ENCODE assay signal across 17 mouse cellular contexts in the genomic region with DNA sequence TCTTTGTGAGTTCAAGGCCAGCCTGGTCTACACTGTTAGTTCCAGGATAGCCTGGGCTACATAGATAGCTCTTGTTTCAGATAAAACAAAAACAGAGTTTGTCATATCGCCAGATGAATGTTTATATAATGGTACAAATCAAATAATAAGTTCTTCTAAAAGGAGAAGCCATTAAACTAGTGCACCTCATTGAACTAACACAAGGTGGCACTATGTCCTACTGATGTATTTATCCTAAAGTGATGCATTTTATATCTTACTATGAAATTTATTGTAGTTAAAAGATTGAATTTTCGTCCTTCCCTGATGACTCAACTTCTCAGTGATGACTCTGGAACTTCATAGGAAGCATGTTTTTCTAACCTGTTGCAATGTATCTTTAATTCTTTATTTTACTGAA. TPM values are rescaled to one million over a fixed set of nuclear protein-coding genes. Genes with fewer than 3 reads are reported as not detected.
DNase-seq lines count a peak whose midpoint lies in the region; ATAC-seq and TF ChIP-seq lines count a peak whose summit lies in the region.
"Had no signal": no experiment of that assay in that cellular context is flagged by ENCODE, and none has a peak within 500 bp of the region (broad histone marks: within the 10 kb centered on the region; RNA-seq: fewer than 3 reads in every experiment).

No protein-coding gene starts in this region.

- H3K9ac ChIP-seq in heart, postnatal 0 days (replicated peaks; ENCODE audit: low read depth, low read length) = no peak overlapping the region
- no peak overlapping the region for H3K9ac ChIP-seq in lung, embryonic 14.5 days
- H3K9ac ChIP-seq: embryonic facial prominence, embryonic 12.5 days; liver, embryonic 12.5 days; midbrain, embryonic 13.5 days; neural tube, embryonic 15.5 days had no signal

- H3K4me1 ChIP-seq in heart, postnatal 0 days (ENCODE audit: control insufficient read depth, insufficient read depth) = no peaks in the 10 kb centered on the region
- no peaks in the 10 kb centered on the region for H3K4me1 ChIP-seq in heart, embryonic 10.5 days
- no peaks in the 10 kb centered on the region for H3K4me1 ChIP-seq in lung, embryonic 14.5 days (ENCODE audit: insufficient read depth)
- no peaks in the 10 kb centered on the region for H3K4me1 ChIP-seq in E14TG2a.4 (replicated peaks; ENCODE audit: low read depth, low read length)
- H3K4me1 ChIP-seq: embryonic facial prominence, embryonic 12.5 days; liver, embryonic 12.5 days; midbrain, embryonic 13.5 days; neural tube, embryonic 15.5 days had no signal

- no peak for DNase-seq in heart, postnatal 0 days (ENCODE audit: low spot score)
- DNase-seq in heart, embryonic 10.5 days (ENCODE audit: low spot score) = no peak
- DNase-seq in lung, embryonic 14.5 days = peak; percentile 17
- DNase-seq in lung, postnatal 4 days = no peak
- peak; percentile 50 for DNase-seq in brain, adult 2 months (ENCODE audit: low read depth, low spot score)
- DNase-seq in right cerebral cortex, postnatal 14 days = no peak
- DNase-seq: cerebellum, adult 9-10 months; kidney, adult 2 months; kidney, postnatal 25 days; right cerebral cortex, postnatal 4 days had no signal

- no peaks in the 10 kb centered on the region for H3K9me3 ChIP-seq in heart, postnatal 0 days (replicated peaks; ENCODE audit: control insufficient read depth, low read length)
- no peaks in the 10 kb centered on the region for H3K9me3 ChIP-seq in heart, embryonic 10.5 days
- H3K9me3 ChIP-seq in lung, embryonic 14.5 days (ENCODE audit: low read depth, low read length) = no peaks in the 10 kb centered on the region
- no peaks in the 10 kb centered on the region for H3K9me3 ChIP-seq in E14TG2a.4 (ENCODE audit: low read length)
- H3K9me3 ChIP-seq: embryonic facial prominence, embryonic 12.5 days; liver, embryonic 12.5 days; midbrain, embryonic 13.5 days; neural tube, embryonic 15.5 days had no signal

- no peak overlapping the region for H3K4me2 ChIP-seq in heart, postnatal 0 days (ENCODE audit: low read depth, low read length)
- H3K4me2 ChIP-seq in lung, embryonic 14.5 days = no peak overlapping the region
- H3K4me2 ChIP-seq: embryonic facial prominence, embryonic 12.5 days; liver, embryonic 12.5 days; midbrain, embryonic 13.5 days; neural tube, embryonic 15.5 days had no signal

- H3K36me3 ChIP-seq in heart, postnatal 0 days (replicated peaks; ENCODE audit: control insufficient read depth, insufficient read depth, low read length) = peaks cover 79% of the 10 kb centered on the region
- peaks cover 88% of the 10 kb centered on the region for H3K36me3 ChIP-seq in heart, embryonic 10.5 days
- peaks cover 87% of the 10 kb centered on the region for H3K36me3 ChIP-seq in lung, embryonic 14.5 days (ENCODE audit: insufficient read depth)
- peaks cover 97% of the 10 kb centered on the region for H3K36me3 ChIP-seq in E14TG2a.4 (ENCODE audit: insufficient read depth, low read length)

- no peak overlapping the region for H3K4me3 ChIP-seq in heart, postnatal 0 days (ENCODE audit: low read depth, low read length)
- no peak overlapping the region for H3K4me3 ChIP-seq in heart, embryonic 10.5 days
- no peak overlapping the region for H3K4me3 ChIP-seq in lung, embryonic 14.5 days (ENCODE audit: low read depth, low read length)
- H3K4me3 ChIP-seq in E14TG2a.4 (replicated peaks; ENCODE audit: low read length) = no peak overlapping the region
- H3K4me3 ChIP-seq: embryonic facial prominence, embryonic 12.5 days; erythroblast, embryonic 14.5 days; liver, embryonic 12.5 days; midbrain, embryonic 13.5 days; neural tube, embryonic 15.5 days had no signal

- TF ChIP-seq CTCF in heart, postnatal 0 days (IDR thresholded peaks at IDR 0.05; ENCODE audit: low read depth) = peak; percentile 23; the same call in 1 of the 2 replicates
- peak; percentile 8; the same call in 1 of the 2 replicates for TF ChIP-seq CTCF in lung, embryonic 14.5 days (IDR thresholded peaks at IDR 0.05; ENCODE audit: low read depth)
- TF ChIP-seq CTCF in E14TG2a.4 (conservative IDR thresholded peaks at IDR 0.05; ENCODE audit: low read length) = peak; percentile 10; the same call in 1 of the 2 replicates

- H3K27ac ChIP-seq in heart, postnatal 0 days (ENCODE audit: low read depth) = no peak overlapping the region
- H3K27ac ChIP-seq in heart, embryonic 10.5 days = no peak overlapping the region
- H3K27ac ChIP-seq in lung, embryonic 14.5 days (ENCODE audit: low read depth) = no peak overlapping the region
- H3K27ac ChIP-seq: embryonic facial prominence, embryonic 12.5 days; liver, embryonic 12.5 days; midbrain, embryonic 13.5 days; neural tube, embryonic 15.5 days had no signal

- TF ChIP-seq EP300 in heart, postnatal 0 days (IDR thresholded peaks at IDR 0.05; ENCODE audit: low read depth) = no peak

- no peaks in the 10 kb centered on the region for H3K27me3 ChIP-seq in heart, postnatal 0 days (ENCODE audit: control insufficient read depth, insufficient read depth, low read length)
- H3K27me3 ChIP-seq in heart, embryonic 10.5 days (ENCODE audit: insufficient read depth, poor library complexity, severe bottlenecking) = no peaks in the 10 kb centered on the region
- no peaks in the 10 kb centered on the region for H3K27me3 ChIP-seq in lung, embryonic 14.5 days (ENCODE audit: insufficient read depth, low read length)
- no peaks in the 10 kb centered on the region for H3K27me3 ChIP-seq in E14TG2a.4 (ENCODE audit: insufficient read depth, low read length)
- H3K27me3 ChIP-seq: embryonic facial prominence, embryonic 12.5 days; liver, embryonic 12.5 days; midbrain, embryonic 13.5 days; neural tube, embryonic 15.5 days had no signal

- no peak for ATAC-seq in heart, postnatal 0 days (ENCODE audit: insufficient read depth, low read depth)
- no peak for ATAC-seq in lung, embryonic 14.5 days (ENCODE audit: insufficient read depth)
- ATAC-seq: forebrain, embryonic 16.5 days; liver, embryonic 12.5 days; midbrain, embryonic 13.5 days had no signal

- 90% methylated on average over 2 of the region's 2 CpGs for WGBS in heart, postnatal 0 days
- WGBS in heart, embryonic 10.5 days = 88% methylated on average over 2 of the region's 2 CpGs
- WGBS in lung, embryonic 14.5 days = 74% methylated on average over 2 of the region's 2 CpGs

RNA-seq across cellular contexts. Expression of a gene that starts 19.5 kb away (rescaled TPM):
- total RNA-seq in heart, postnatal 0 days (2014; rRNA removed; ENCODE audit: low replicate concordance) = 23.7 and 36.8 TPM in 2 replicates
- 10.4 and 10.5 TPM in 2 replicates for polyA plus RNA-seq in heart, postnatal 0 days (2015; fragmentation: Nextera tagmentation; extraction: Ambion mirVana)
- 28.3 and 29.4 TPM in 2 replicates for polyA plus RNA-seq in heart, embryonic 10.5 days (2016; fragmentation: Nextera tagmentation; extraction: Ambion mirVana)
- 44.1 and 45.2 TPM in 2 replicates for polyA plus RNA-seq in lung, embryonic 14.5 days (2014; fragmentation: Nextera tagmentation; extraction: Ambion mirVana)

RNA-seq across cellular contexts. Expression of a gene that starts 19.6 kb away (rescaled TPM):
- total RNA-seq in heart, postnatal 0 days (2014; rRNA removed; ENCODE audit: low replicate concordance) = 30.6 and 34.4 TPM in 2 replicates
- polyA plus RNA-seq in heart, postnatal 0 days (2015; fragmentation: Nextera tagmentation; extraction: Ambion mirVana) = 12.6 and 13.3 TPM in 2 replicates
- 23.3 and 30.8 TPM in 2 replicates for polyA plus RNA-seq in heart, embryonic 10.5 days (2016; fragmentation: Nextera tagmentation; extraction: Ambion mirVana)
- polyA plus RNA-seq in lung, embryonic 14.5 days (2014; fragmentation: Nextera tagmentation; extraction: Ambion mirVana) = 37.9 and 38.8 TPM in 2 replicates

RNA-seq across cellular contexts. Expression of a gene that starts 50.0 kb away (rescaled TPM):
- total RNA-seq in heart, postnatal 0 days (2014; rRNA removed; ENCODE audit: low replicate concordance) = 12.9 and 23.2 TPM in 2 replicates
- 74.9 and 77.7 TPM in 2 replicates for polyA plus RNA-seq in heart, postnatal 0 days (2015; fragmentation: Nextera tagmentation; extraction: Ambion mirVana)
- 125 and 145 TPM in 2 replicates for polyA plus RNA-seq in heart, embryonic 10.5 days (2016; fragmentation: Nextera tagmentation; extraction: Ambion mirVana)
- 149 and 162 TPM in 2 replicates for polyA plus RNA-seq in lung, embryonic 14.5 days (2014; fragmentation: Nextera tagmentation; extraction: Ambion mirVana)

RNA-seq across cellular contexts. Expression of a gene that starts 50.1 kb away (rescaled TPM):
- 33.7 and 45.9 TPM in 2 replicates for total RNA-seq in heart, postnatal 0 days (2014; rRNA removed; ENCODE audit: low replicate concordance)
- polyA plus RNA-seq in heart, postnatal 0 days (2015; fragmentation: Nextera tagmentation; extraction: Ambion mirVana) = 40.3 and 40.5 TPM in 2 replicates
- polyA plus RNA-seq in heart, embryonic 10.5 days (2016; fragmentation: Nextera tagmentation; extraction: Ambion mirVana) = 40.5 and 42.2 TPM in 2 replicates
- 39.5 and 47.7 TPM in 2 replicates for polyA plus RNA-seq in lung, embryonic 14.5 days (2014; fragmentation: Nextera tagmentation; extraction: Ambion mirVana)

Comparison
In these comparisons a context has a peak if more than half of its experiments do, and no peak if none do; other contexts are left out.
1. DNase-seq: peak in lung, embryonic 14.5 days (single experiment) and brain, adult 2 months (single experiment); none in heart, postnatal 0 days (single experiment), heart, embryonic 10.5 days (single experiment), lung, postnatal 4 days (0 of 2) and right cerebral cortex, postnatal 14 days (single experiment).
2. Peak in every context shown above with its lines, with median percentiles within 50 percentile points of each other: CTCF ChIP-seq.